In genomic region chr11:5877421-5877820, GRCm38 (mm10) we compare ENCODE assay signal across 8 mouse cellular contexts. TPM values are rescaled to one million over a fixed set of nuclear protein-coding genes. Genes with fewer than 3 reads are reported as not detected.
A peak's percentile ranks its signal among the peaks of the same experiment; 100 is the strongest.
DNase-seq lines count a peak whose midpoint lies in the region; ATAC-seq and TF ChIP-seq lines count a peak whose summit lies in the region.

No protein-coding gene starts in this region.

- ATAC-seq in kidney, embryonic 14.5 days (ENCODE audit: low FRiP score, low TSS enrichment): no peak
- no peak for ATAC-seq in hindbrain, embryonic 13.5 days (ENCODE audit: low FRiP score)
- ATAC-seq in midbrain, embryonic 13.5 days: no peak

- intact Hi-C loops in left cerebral cortex, postnatal 25 days (cut with DNase I): no loop called here

- H3K9ac ChIP-seq in kidney, embryonic 14.5 days (ENCODE audit: low read depth, low read length): peak overlapping the region; percentile 71
- H3K9ac ChIP-seq in hindbrain, embryonic 13.5 days: peak overlapping the region; percentile 74
- peak overlapping the region; percentile 68 for H3K9ac ChIP-seq in midbrain, embryonic 13.5 days (replicated peaks)

- H3K27ac ChIP-seq in kidney, embryonic 14.5 days (ENCODE audit: low read depth, low read length): peak overlapping the region; percentile 10; the same call in 1 of the 2 replicates
- no peak overlapping the region for H3K27ac ChIP-seq in bone marrow, adult 2 months (ENCODE audit: control insufficient read depth, insufficient read depth, low read depth, low read length, poor library complexity)
- H3K27ac ChIP-seq in hindbrain, embryonic 13.5 days: no peak overlapping the region
- H3K27ac ChIP-seq in midbrain, embryonic 13.5 days: no peak overlapping the region

- WGBS in kidney, embryonic 14.5 days: under 1% methylated on average over 5 of the region's 5 CpGs
- 2% methylated on average over 5 of the region's 5 CpGs for WGBS in bone marrow, adult 2 months
- WGBS in hindbrain, embryonic 13.5 days: 6% methylated on average over 5 of the region's 5 CpGs
- 5% methylated on average over 5 of the region's 5 CpGs for WGBS in midbrain, embryonic 13.5 days

- peak overlapping the region; percentile 68 for H3K4me2 ChIP-seq in kidney, embryonic 14.5 days (replicated peaks; ENCODE audit: low read depth, low read length)
- H3K4me2 ChIP-seq in hindbrain, embryonic 13.5 days: peak overlapping the region; percentile 68
- peak overlapping the region; percentile 67 for H3K4me2 ChIP-seq in midbrain, embryonic 13.5 days (replicated peaks)

- no peaks in the 10 kb centered on the region for H3K27me3 ChIP-seq in kidney, embryonic 14.5 days (ENCODE audit: control insufficient read depth, insufficient read depth, low read length)
- no peaks in the 10 kb centered on the region for H3K27me3 ChIP-seq in hindbrain, embryonic 13.5 days
- H3K27me3 ChIP-seq in midbrain, embryonic 13.5 days: no peaks in the 10 kb centered on the region

- H3K9me3 ChIP-seq in kidney, embryonic 14.5 days (ENCODE audit: control insufficient read depth, low read length): no peaks in the 10 kb centered on the region
- H3K9me3 ChIP-seq in hindbrain, embryonic 13.5 days: no peaks in the 10 kb centered on the region
- H3K9me3 ChIP-seq in midbrain, embryonic 13.5 days: no peaks in the 10 kb centered on the region

- H3K4me3 ChIP-seq in kidney, embryonic 14.5 days (ENCODE audit: low read length): peak overlapping the region; percentile 71
- peak overlapping the region; percentile 66 for H3K4me3 ChIP-seq in bone marrow, adult 2 months (replicated peaks; ENCODE audit: control insufficient read depth, low read depth, low read length)
- H3K4me3 ChIP-seq in hindbrain, embryonic 13.5 days: peak overlapping the region; percentile 64
- H3K4me3 ChIP-seq in midbrain, embryonic 13.5 days (replicated peaks): peak overlapping the region; percentile 65

- peaks cover 9% of the 10 kb centered on the region; the same call in 1 of the 2 replicates for H3K4me1 ChIP-seq in kidney, embryonic 14.5 days (ENCODE audit: control insufficient read depth, insufficient read depth, low read length)
- H3K4me1 ChIP-seq in bone marrow, adult 2 months (ENCODE audit: control insufficient read depth, insufficient read depth, low read length): peaks cover 1% of the 10 kb centered on the region; the same call in 1 of the 2 replicates
- H3K4me1 ChIP-seq in hindbrain, embryonic 13.5 days (replicated peaks): peaks cover 28% of the 10 kb centered on the region
- peaks cover 29% of the 10 kb centered on the region for H3K4me1 ChIP-seq in midbrain, embryonic 13.5 days (replicated peaks)

- no peak for TF ChIP-seq POLR2A in bone marrow, adult 2 months (IDR thresholded peaks at IDR 0.05; ENCODE audit: borderline replicate concordance, control insufficient read depth, low read depth, low read length)

- peaks cover 35% of the 10 kb centered on the region for H3K36me3 ChIP-seq in kidney, embryonic 14.5 days (ENCODE audit: control insufficient read depth, insufficient read depth, low read length)
- H3K36me3 ChIP-seq in hindbrain, embryonic 13.5 days: peaks cover 37% of the 10 kb centered on the region
- peaks cover 35% of the 10 kb centered on the region for H3K36me3 ChIP-seq in midbrain, embryonic 13.5 days

- TF ChIP-seq CTCF in bone marrow, adult 2 months (IDR thresholded peaks at IDR 0.05; ENCODE audit: control insufficient read depth, insufficient read depth, low read length): no peak

- no peak for DNase-seq in kidney, postnatal 14 days
- DNase-seq in ovary, postnatal 36 days (ENCODE audit: low spot score): no peak
- DNase-seq in adrenal gland, adult 2 months: no peak
- no peak for DNase-seq in left cerebral cortex, postnatal 25 days (ENCODE audit: low spot score in 2 of 2)

RNA-seq across cellular contexts. Expression of gene Pold2, which starts 0.7 kb away (rescaled TPM):
- polyA plus RNA-seq in kidney, embryonic 14.5 days (2014; fragmentation: Nextera tagmentation; extraction: Ambion mirVana): 116 and 128 TPM in 2 replicates
- polyA plus RNA-seq in bone marrow, adult 2 months (2011; ENCODE audit: insufficient read depth, insufficient read length, low replicate concordance, missing spikeins): 13.9 and 19.9 TPM in 2 replicates
- 54.3 and 57.0 TPM in 2 replicates for polyA plus RNA-seq in hindbrain, embryonic 13.5 days (2015; fragmentation: Nextera tagmentation; extraction: Ambion mirVana)
- 55.4 and 63.0 TPM in 2 replicates for polyA plus RNA-seq in midbrain, embryonic 13.5 days (2015; fragmentation: Nextera tagmentation; extraction: Ambion mirVana)
- total RNA-seq in adrenal gland, adult 2 months (2021): 10 to 100 TPM; 38.1 to 51.8 TPM
- polyA plus RNA-seq in adrenal gland, adult 2 months (2012; rRNA removed): 192 and 223 TPM in 2 replicates
- 10 to 100 TPM; 20.1 to 20.2 TPM for total RNA-seq in left cerebral cortex, postnatal 25 days (2021)

RNA-seq across cellular contexts. Expression of gene Aebp1, which starts 15.7 kb away (rescaled TPM):
- polyA plus RNA-seq in kidney, embryonic 14.5 days (2014; fragmentation: Nextera tagmentation; extraction: Ambion mirVana): 16.7 and 30.7 TPM in 2 replicates
- 0.84 and 2.3 TPM in 2 replicates for polyA plus RNA-seq in bone marrow, adult 2 months (2011; ENCODE audit: insufficient read depth, insufficient read length, low replicate concordance, missing spikeins)
- 21.9 and 24.5 TPM in 2 replicates for polyA plus RNA-seq in hindbrain, embryonic 13.5 days (2015; fragmentation: Nextera tagmentation; extraction: Ambion mirVana)
- polyA plus RNA-seq in midbrain, embryonic 13.5 days (2015; fragmentation: Nextera tagmentation; extraction: Ambion mirVana): 9.4 and 10.6 TPM in 2 replicates
- 100 to 1,000 TPM; 390 to 452 TPM for total RNA-seq in adrenal gland, adult 2 months (2021)
- 526 and 692 TPM in 2 replicates for polyA plus RNA-seq in adrenal gland, adult 2 months (2012; rRNA removed)
- 10 to 100 TPM; 13.2 to 16.0 TPM for total RNA-seq in left cerebral cortex, postnatal 25 days (2021)

RNA-seq across cellular contexts. Expression of gene Myl7, which starts 21.2 kb away (rescaled TPM):
- 1.5 and 2.4 TPM in 2 replicates for polyA plus RNA-seq in kidney, embryonic 14.5 days (2014; fragmentation: Nextera tagmentation; extraction: Ambion mirVana)
- polyA plus RNA-seq in bone marrow, adult 2 months (2011; ENCODE audit: insufficient read depth, insufficient read length, low replicate concordance, missing spikeins): not detected in 2 replicates
- 1.9 and 2.7 TPM in 2 replicates for polyA plus RNA-seq in hindbrain, embryonic 13.5 days (2015; fragmentation: Nextera tagmentation; extraction: Ambion mirVana)
- 0.39 and 0.50 TPM in 2 replicates for polyA plus RNA-seq in midbrain, embryonic 13.5 days (2015; fragmentation: Nextera tagmentation; extraction: Ambion mirVana)
- total RNA-seq in adrenal gland, adult 2 months (2021): not detected
- 0.47 TPM in 1 of 2 replicates, not detected in the other for polyA plus RNA-seq in adrenal gland, adult 2 months (2012; rRNA removed)
- total RNA-seq in left cerebral cortex, postnatal 25 days (2021): not detected

RNA-seq across cellular contexts. Expression of gene Polm, which starts 39.6 kb away (rescaled TPM):
- 6.6 and 9.1 TPM in 2 replicates for polyA plus RNA-seq in kidney, embryonic 14.5 days (2014; fragmentation: Nextera tagmentation; extraction: Ambion mirVana)
- 16.8 and 42.5 TPM in 2 replicates for polyA plus RNA-seq in bone marrow, adult 2 months (2011; ENCODE audit: insufficient read depth, insufficient read length, low replicate concordance, missing spikeins)
- polyA plus RNA-seq in hindbrain, embryonic 13.5 days (2015; fragmentation: Nextera tagmentation; extraction: Ambion mirVana): 5.3 and 6.6 TPM in 2 replicates
- 6.5 and 8.2 TPM in 2 replicates for polyA plus RNA-seq in midbrain, embryonic 13.5 days (2015; fragmentation: Nextera tagmentation; extraction: Ambion mirVana)
- total RNA-seq in adrenal gland, adult 2 months (2021): 1 to 10 TPM; 5.6 to 7.6 TPM
- 28.5 and 28.7 TPM in 2 replicates for polyA plus RNA-seq in adrenal gland, adult 2 months (2012; rRNA removed)
- total RNA-seq in left cerebral cortex, postnatal 25 days (2021): 10 to 100 TPM in 1 of 2 experiments, 1 to 10 TPM in 1; 9.7 to 10.9 TPM

Comparison
In these comparisons a context has a peak if more than half of its experiments do, and no peak if none do; other contexts are left out.
1. RNA of gene Aebp1, which starts 15.7 kb away (polyA plus RNA-seq): 526 to 692 TPM in adrenal gland, adult 2 months; 16.7 to 30.7 TPM in kidney, embryonic 14.5 days, 21.9 to 24.5 TPM in hindbrain, embryonic 13.5 days, 9.4 to 10.6 TPM in midbrain, embryonic 13.5 days and 0.84 to 2.3 TPM in bone marrow, adult 2 months; every median in the first group is over 10 times any median in the second.
2. Peak in every context shown above with its lines, with median percentiles within 50 percentile points of each other: H3K4me2 ChIP-seq, H3K4me3 ChIP-seq and H3K9ac ChIP-seq.